Mouse (Mus musculus) liver, adult 2 months (tissue): ENCODE measurements around the gene Gm13539.

Experiments used
- CTCF ChIP-seq: fragments of 200-500 bp; IDR thresholded peaks from 2 replicates; pipeline ENCODE4 v1.5.1; 2011; ENCODE audit warnings: low read depth, low read length, control low read depth
- POLR2A ChIP-seq: fragments of 200-500 bp; IDR thresholded peaks from 2 replicates; pipeline ENCODE4 v1.6.1; 2011; ENCODE audit warnings: low read length, control low read depth; ENCODE audit not compliant: insufficient read depth; ENCODE audit errors: extremely low read depth

DNA sequence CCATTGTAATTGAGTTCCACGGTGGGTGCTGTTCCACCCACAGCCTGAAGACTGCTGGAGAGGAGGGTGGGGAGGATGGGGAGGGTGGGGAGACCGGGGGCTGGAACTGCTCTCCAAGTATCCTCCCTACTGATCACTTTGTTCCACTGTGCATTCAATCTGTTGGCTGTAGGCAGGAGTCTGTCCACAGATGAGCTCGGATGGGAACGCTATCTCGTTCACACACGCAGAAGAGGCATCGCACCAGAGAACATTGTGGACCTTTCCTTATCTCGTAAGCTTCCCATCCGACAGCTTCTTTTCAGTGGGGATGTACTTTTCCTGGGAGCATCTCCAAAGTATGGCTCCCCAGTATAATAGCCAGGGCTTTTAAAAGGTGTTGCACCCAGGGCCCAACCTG lies 3.0 kb upstream of the Gm13539 start:
- no peak for TF ChIP-seq POLR2A
- TF ChIP-seq CTCF, result no peak
